Mouse (Mus musculus) frontal cortex, postnatal 10 days (tissue): Measurements from ENCODE around the gene Gm6401.
"Not testable (repeated sequence)": the region's sequence is repeated elsewhere in the genome, so short reads cannot be mapped to it uniquely, and the experiment has no call there.

ENCODE experiments used
- DNase-seq, 2 experiments: peaks; one replicate each; pipeline ENCODE4 v3.0.0; 2022; ENCODE audit warnings: low spot score in 2 of 2, mixed read lengths in 1 of 2

Gene Gm6401

DNA sequence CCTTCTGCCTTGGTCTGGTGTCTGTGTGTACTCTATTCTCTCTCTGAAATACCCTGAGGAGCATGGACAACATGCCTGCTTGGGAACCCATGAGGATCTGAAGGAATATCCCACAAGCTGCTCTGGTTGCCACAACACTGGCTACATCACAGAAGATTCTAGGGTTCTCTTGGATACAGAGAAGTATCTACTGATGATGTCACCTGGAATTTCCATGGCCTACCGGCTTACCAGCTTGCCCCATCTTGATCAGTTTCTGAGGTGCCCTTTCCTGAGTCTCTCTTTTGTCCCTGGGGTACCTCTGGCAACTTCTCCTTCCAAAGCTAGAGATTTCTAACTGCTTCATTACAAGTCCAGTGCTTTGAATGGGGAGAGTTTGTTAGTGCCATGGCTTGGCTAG is at the start of gene Gm6401:
Gm6401 (minus strand) TSS at position 101 of the 400 bp plus-strand sequence.
- DNase-seq = not testable (repeated sequence)

DNA sequence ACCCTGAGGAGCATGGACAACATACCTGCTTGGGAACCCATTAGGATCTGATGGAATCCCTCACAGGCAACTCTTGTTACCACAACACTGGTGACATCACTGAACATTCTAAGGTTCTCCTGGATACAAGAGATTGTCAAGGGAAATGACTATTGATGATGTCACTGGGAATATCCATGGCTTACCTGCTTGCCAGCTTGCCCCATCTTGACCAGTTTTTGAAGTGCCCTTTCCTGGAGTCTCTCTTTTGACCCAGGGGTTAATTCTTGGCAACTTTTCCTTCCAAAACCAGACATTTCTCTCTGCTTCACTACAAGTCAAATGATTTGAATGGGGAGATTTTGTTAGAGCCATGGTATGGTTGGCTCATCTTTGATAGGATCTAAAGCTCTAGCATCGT is 15.5 kb upstream of the Gm6401 start, which contains the start of gene Gm3543:
Gm3543 (minus strand) TSS at position 101 of the 400 bp plus-strand sequence.
- DNase-seq = not testable (repeated sequence)

DNA sequence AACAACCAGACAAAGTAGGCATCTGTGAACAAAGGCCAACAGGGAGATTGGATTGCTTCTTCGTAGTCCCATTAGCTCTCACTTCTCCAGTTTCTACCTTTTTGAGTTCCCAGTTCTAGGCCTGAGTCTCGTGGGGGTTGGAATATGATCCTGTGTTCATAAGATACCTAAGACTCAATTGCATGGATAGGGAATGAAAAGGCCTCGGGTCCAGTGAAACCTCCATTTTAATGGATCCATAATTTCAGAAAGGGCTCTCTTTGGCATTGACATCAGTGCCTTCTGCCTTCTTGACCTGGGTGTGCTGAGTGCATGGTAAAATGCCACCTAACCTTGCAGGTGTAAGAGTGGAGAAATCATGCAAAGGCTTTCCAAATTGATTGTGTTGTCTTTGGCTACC is 869 bp upstream of the Gm6401 start:
- DNase-seq = not testable (repeated sequence)

DNA sequence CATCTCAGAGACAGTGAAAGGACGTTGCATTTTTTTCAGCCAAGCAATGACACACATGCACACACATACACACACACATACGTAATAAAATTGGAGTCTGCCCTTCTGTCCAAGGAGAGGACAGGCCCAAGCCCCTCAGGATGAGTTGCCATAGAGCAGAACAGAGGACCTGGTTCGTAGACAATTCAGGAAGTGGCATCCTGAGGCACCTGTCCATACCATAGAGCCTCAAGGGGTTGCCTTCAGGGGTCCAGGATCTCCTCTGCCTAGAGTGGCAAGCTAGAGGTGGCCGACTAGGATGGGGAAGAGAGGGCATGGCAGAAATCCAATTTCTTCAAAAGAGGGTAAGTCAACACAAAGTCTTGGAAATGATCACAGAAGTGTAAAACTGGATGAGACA is 3.6 kb downstream of the Gm6401 start:
- not testable (repeated sequence) for DNase-seq

DNA sequence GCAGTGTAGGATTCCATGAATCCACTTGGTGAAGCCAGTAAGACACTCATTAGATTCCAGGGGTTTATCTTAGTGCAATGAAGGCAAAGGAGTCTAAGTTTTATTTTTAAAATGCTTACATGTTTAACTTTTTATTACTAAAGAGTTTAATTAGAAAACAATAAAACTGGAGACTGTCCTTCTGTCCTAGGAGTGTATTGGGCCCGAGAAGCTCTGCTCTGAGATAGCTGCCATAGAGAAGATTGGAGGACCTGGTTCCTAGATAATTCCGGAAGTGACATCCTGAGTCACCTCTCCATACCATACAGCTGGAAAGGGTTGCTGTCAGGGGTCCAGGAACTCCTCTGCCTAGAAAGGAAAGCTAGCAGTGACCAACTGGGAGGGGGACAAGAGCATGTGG is 24.0 kb downstream of the Gm6401 start, which contains the start of gene 1700024B05Rik:
1700024B05Rik (plus strand) TSS at position 301 of the 400 bp plus-strand sequence.
- not testable (repeated sequence) for DNase-seq

DNA sequence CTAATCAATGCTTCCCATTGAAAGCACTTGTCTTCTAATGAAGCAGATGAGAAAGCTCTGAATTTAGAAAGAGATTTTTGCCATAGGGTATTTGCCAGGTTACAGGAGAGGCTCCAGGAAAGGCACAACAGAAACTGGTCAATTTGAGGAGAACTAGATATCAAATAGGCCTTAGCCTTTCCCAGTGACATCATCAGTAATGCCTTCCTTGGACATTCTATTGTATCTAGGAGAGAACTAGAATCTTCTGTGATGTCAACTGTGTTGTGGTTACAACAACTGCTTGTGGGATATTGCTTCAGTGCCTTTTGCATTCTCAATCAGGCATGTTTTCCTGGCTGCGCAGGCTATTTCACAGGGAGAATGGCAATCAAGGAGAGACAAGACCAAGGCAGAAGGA is 43.1 kb downstream of the Gm6401 start, which contains the start of gene 1700049E17Rik1:
1700049E17Rik1 (plus strand) TSS at position 301 of the 400 bp plus-strand sequence.
- not testable (repeated sequence) for DNase-seq
